Mouse (Mus musculus): ENCODE results near the gene Gprin3.

DNA sequence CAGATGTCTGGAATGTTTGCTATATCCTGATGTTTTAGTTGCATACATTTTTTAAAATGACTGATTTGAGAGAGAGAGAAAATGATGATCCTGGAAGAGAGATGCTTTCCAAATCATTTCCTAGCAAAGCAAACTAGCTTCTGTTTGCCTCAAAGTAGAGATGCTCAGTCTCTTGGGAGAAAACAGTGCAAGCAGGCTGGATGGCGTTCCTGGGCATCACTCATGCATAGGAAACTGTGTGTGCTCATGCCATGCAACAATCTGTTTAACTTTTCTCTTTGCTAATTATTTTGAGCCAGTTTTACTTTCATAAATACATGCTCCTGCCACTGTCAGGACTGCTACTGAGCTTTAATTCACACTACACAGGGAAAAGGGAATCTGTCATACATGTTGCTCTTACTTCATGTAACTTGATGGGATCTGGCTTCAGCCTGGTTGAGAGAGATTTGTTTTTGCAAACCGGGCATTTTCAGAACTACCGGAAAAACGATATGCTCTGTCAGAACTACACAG is 18.6 kb downstream of the Gprin3 start:
- TF ChIP-seq CTCF (IDR thresholded peaks at IDR 0.05; ENCODE audit: borderline replicate concordance, insufficient read depth, low read depth, low read length): no peak
- TF ChIP-seq POLR2A (IDR thresholded peaks at IDR 0.05; ENCODE audit: borderline replicate concordance, insufficient read depth, low read length): no peak

All from cerebellum, adult 2 months (tissue).